Mouse (Mus musculus) C2C12 (cell line): Measurements from ENCODE around the gene Tmem131l.

ENCODE experiments used
- CEBPB ChIP-seq: IDR thresholded peaks from one replicate; pipeline ENCODE4 v1.6.1; 2011; ENCODE audit warnings: low read depth, mild to moderate bottlenecking, control low read depth, moderate library complexity
- CTCF ChIP-seq: IDR thresholded peaks from one replicate; pipeline ENCODE4 v1.5.1; 2011; ENCODE audit not compliant: control insufficient read depth, insufficient read depth, insufficient read length
- MAX ChIP-seq: IDR thresholded peaks from one replicate; pipeline ENCODE4 v1.6.1; 2011; ENCODE audit warnings: mild to moderate bottlenecking, control low read depth
- MYOD1 ChIP-seq: IDR thresholded peaks from one replicate; pipeline ENCODE4 v1.6.1; 2011; ENCODE audit warnings: low read depth; ENCODE audit not compliant: control insufficient read depth, insufficient read length

DNA sequence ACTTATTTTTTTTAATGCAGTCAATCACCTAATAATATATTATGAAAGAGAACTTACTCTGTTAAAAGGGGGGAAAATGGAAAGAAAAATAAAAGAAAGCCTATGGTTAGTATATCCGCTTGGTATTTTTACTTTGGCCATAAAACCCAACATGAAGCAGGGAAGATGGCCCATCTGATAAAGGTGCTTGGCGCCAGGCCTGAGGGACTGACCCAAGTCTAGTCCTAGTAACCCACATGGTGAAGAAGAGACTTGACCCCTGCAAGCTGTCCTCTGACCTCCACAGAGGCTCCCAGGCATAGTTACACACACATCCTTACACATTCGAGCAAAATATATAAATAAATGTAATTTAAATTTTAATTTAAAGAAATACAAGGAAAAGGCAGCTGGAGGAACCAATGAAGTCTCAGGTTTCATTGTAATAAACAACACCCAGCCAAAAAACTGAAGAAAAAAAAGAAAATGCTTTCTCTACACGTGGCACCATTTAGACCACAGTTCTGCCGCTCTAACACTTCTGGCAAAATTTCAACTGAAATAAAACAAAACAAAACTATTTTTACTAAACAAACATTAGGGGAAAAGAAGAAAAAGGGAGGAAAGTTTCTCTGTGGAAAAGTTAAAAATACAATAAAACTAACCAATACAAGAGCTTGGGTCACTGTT is 28.8 kb downstream of the Tmem131l start:
- TF ChIP-seq CTCF: no peak
- no peak for TF ChIP-seq MYOD1
- TF ChIP-seq MAX: no peak
- no peak for TF ChIP-seq CEBPB
